Mouse (Mus musculus) lung, embryonic 16.5 days (tissue): ENCODE data around the gene Maml2. TPM values are rescaled to one million over a fixed set of nuclear protein-coding genes. Genes with fewer than 3 reads are reported as not detected.

Experiments used
- ATAC-seq: fragments of 200-750 bp; cut with Nextera tagmentation; 2 replicates; pipeline ENCODE4 v1.8.0; 2017; ENCODE audit warnings: low read depth, mild to moderate bottlenecking, moderate library complexity
- H3K27ac ChIP-seq: fragments of 300-500 bp; sonication (generic); 2 replicates; pipeline ENCODE4 v1.5.1; 2014; ENCODE audit warnings: mild to moderate bottlenecking, control low read depth, low read length
- H3K27me3 ChIP-seq: fragments of 300-500 bp; sonication (generic); 2 replicates; pipeline ENCODE4 v1.6.1; 2014; ENCODE audit warnings: low read depth, low read length, mixed read lengths; ENCODE audit not compliant: control insufficient read depth, insufficient read depth
- H3K36me3 ChIP-seq: fragments of 300-500 bp; sonication (generic); 2 replicates; pipeline ENCODE4 v1.6.1; 2014; ENCODE audit warnings: low read length; ENCODE audit not compliant: control insufficient read depth, insufficient read depth
- H3K4me1 ChIP-seq: fragments of 300-500 bp; sonication (generic); replicated peaks from 2 replicates; pipeline ENCODE4 v1.6.1; 2014; ENCODE audit warnings: low read length, mixed read lengths; ENCODE audit not compliant: control insufficient read depth, insufficient read depth
- H3K4me2 ChIP-seq: fragments of 300-500 bp; sonication (generic); 2 replicates; pipeline ENCODE4 v1.6.1; 2014; ENCODE audit warnings: low read depth, low read length, control low read depth
- H3K4me3 ChIP-seq: fragments of 300-500 bp; sonication (generic); 2 replicates; pipeline ENCODE4 v1.5.1; 2014; ENCODE audit warnings: mild to moderate bottlenecking, low read length, control low read depth
- H3K9ac ChIP-seq: fragments of 300-500 bp; sonication (generic); 2 replicates; pipeline ENCODE4 v1.6.1; 2014; ENCODE audit warnings: low read length, control low read depth
- H3K9me3 ChIP-seq: fragments of 300-500 bp; sonication (generic); 2 replicates; pipeline ENCODE4 v1.6.1; 2016; ENCODE audit warnings: low read length; ENCODE audit not compliant: control insufficient read depth
- WGBS: fragments of 180-500 bp; shearing (Covaris S2); extraction: QIAGEN DNeasy Blood & Tissue Kit; methylation state at CpG from one replicate; pipeline ENCODE4 v1.1.7; 2014; 5-methylcytosine and 5-hydroxymethylcytosine counted together
- polyA plus RNA-seq: library from polyadenylated mRNA; unstranded; fragments of >200 nt; fragmentation: Nextera tagmentation; extraction: Ambion mirVana; gene quantifications from 2 replicates; pipeline ENCODE4 v1.2.1, GENCODE M21; 2015

The Maml2 gene
- polyA plus RNA-seq, 1 experiment from 2014 or later: 15.3 TPM

DNA sequence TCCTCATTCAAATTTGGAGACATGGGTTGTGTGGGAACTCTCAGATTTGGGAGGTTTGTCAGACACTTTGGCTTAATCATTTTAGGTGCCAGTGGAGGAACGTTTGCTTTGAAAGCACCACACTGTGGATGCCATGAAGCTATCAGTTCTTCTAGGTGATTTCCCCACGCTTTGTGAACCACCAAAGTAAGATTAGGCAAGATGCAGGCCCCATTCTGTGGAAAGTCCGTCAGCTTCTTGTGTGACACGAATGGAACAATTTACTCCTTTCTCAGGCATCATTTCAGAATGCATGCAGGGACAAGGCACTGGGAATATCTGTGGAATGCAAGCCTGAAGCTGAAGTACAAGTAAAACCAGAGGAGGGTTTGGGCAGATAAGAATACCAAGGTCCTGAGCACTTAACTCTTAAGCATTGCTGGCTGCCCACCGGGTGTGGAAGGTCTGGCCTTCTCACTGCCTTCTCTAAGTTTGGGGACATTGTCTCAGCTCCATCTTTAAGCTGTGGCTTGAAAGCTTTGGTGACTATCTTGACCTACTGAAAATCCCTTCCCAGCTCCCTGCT is 23.1 kb downstream of the Maml2 start:
- no peak overlapping the region for H3K4me3 ChIP-seq
- no peaks in the 10 kb centered on the region for H3K9me3 ChIP-seq
- H3K27ac ChIP-seq: no peak overlapping the region
- peak; percentile 62; the same call in 1 of the 2 replicates for ATAC-seq
- no peaks in the 10 kb centered on the region for H3K27me3 ChIP-seq
- WGBS: 66% methylated on average over 5 of the region's 5 CpGs
- no peak overlapping the region for H3K4me2 ChIP-seq
- no peaks in the 10 kb centered on the region for H3K36me3 ChIP-seq
- peaks cover 12% of the 10 kb centered on the region for H3K4me1 ChIP-seq
- no peak overlapping the region for H3K9ac ChIP-seq

DNA sequence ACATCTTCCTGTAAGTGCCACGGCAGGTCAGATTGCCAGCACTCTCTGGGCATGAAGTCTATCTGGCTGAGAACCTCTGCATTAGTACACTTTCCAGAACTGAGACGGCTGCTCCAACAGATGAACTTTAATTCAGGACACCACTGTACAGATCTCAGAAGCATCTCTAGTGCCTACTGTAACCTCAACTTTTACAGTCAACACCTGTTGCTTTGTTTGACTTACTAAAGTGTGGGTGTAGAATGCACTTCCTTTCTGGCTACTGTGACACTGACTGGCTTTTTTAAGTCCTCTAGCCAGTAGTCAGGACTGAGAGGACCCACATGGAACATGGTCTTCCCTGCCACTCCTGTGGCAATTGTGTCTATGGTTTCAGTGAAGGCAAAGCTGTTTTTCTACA is 25.3 kb downstream of the Maml2 start:
- Histone ChIP-seq H3K4me2 (no peak overlapping the region), H3K9me3 (no peaks in the 10 kb centered on the region), H3K4me3 (no peak overlapping the region), H3K27me3 (no peaks in the 10 kb centered on the region), H3K9ac (no peak overlapping the region), H3K36me3 (no peaks in the 10 kb centered on the region), H3K27ac (peak overlapping the region; percentile 94), H3K4me1 (peaks cover 10% of the 10 kb centered on the region)
- 0 out of 2 replicates have a peak, but pooled peaks have one; percentile 43 for ATAC-seq
- WGBS: 37% methylated on average over 2 of the region's 2 CpGs

DNA sequence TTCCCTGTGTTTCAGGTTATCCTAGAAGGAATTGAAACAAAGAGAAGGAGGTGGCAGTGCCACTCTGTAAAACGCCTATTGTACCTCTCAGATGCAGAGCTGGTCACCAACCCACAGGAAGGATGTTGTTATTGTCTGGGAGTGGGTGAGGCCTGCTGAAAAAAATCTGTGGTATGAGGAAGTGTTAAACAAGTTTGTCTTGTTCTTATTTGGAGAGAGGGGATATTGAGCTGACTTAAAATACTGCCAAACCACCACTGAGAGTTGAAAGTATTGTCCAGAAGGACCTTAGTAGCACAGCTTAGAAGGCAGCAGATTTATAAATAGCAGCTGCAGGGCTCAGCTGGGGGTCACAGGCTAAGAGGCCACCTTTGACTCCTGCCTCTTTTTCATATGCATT is 25.9 kb downstream of the Maml2 start:
- Histone ChIP-seq H3K4me2 (peak overlapping the region; percentile 31), H3K27ac (peak overlapping the region; percentile 94), H3K27me3 (no peaks in the 10 kb centered on the region), H3K9ac (no peak overlapping the region), H3K4me3 (no peak overlapping the region), H3K4me1 (peaks cover 10% of the 10 kb centered on the region), H3K9me3 (no peaks in the 10 kb centered on the region), H3K36me3 (no peaks in the 10 kb centered on the region)
- ATAC-seq: peak; percentile 89
- 5% methylated on average over 1 of the region's 1 CpGs for WGBS

DNA sequence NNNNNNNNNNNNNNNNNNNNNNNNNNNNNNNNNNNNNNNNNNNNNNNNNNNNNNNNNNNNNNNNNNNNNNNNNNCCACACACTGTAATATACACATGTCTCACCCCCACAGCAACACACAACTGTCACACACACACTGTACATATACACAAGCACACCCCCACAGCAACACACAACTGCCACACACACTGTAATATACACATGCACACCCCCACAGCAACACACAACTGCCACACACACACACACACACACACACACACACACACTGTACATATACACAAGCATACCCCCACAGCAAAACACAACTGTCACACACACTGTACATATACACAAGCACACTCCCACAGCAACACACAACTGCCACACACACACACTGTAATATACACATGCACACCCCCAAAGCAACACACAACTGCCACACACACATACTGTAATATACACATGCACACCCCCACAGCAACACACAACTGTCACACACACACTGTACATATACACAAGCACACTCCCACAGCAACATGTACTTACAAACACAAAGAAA is 116.5 kb downstream of the Maml2 start:
- no peak overlapping the region for H3K4me2 ChIP-seq
- H3K9me3 ChIP-seq: no peaks in the 10 kb centered on the region; the same call in 1 of the 2 replicates
- no peak overlapping the region for H3K27ac ChIP-seq
- no peak overlapping the region for H3K4me3 ChIP-seq
- peak; percentile 41; the same call in 1 of the 2 replicates for ATAC-seq
- H3K27me3 ChIP-seq: no peaks in the 10 kb centered on the region
- H3K36me3 ChIP-seq: peaks cover 6% of the 10 kb centered on the region; the same call in 1 of the 2 replicates
- no peaks in the 10 kb centered on the region for H3K4me1 ChIP-seq
- H3K9ac ChIP-seq: no peak overlapping the region

DNA sequence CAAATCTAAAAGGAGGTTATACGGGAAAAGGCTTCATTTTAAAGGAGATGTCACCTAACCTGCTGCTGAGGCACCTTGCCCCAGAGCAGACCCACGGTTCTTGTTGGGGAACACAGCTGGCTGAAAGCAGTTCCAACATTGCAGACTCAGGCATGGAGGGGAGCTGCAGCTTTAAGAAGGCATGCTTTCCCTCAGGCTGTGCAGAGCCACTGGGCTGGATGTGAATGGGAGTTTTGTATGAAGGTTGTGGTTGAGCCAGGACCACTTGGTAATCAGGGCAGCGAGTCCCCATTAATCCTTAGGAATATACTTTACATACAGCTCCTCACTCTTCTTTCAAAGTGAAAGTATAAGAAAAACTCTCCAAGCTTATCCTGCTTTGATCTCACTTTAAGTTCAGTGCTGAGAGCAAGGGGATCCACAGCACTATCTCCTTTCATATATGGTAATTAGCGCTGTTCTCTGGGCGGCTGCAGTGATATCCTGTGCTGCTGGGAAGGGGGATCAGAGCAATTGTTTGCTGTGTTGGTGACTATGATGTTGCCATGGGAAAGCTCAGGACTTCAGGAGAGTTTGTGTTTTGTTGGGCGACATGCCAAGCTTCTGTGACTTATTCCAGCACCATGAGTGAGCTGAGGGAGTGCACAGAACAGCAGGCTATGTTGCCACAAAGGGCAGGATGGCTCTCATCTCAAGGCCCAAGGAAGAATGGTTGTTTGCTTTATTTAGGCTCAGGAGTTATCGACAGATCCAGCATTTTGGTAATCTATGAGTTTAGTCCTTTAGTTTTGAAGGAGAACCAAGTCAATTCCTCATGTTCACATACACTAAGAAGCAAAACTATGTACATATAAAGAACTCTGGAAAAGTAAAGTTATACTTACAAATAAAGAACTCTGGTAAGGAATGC is 127.5 kb downstream of the Maml2 start:
- H3K36me3 ChIP-seq: no peaks in the 10 kb centered on the region
- 16% methylated on average over 7 of the region's 7 CpGs for WGBS
- H3K9ac ChIP-seq: peak overlapping the region; percentile 1; the same call in 1 of the 2 replicates
- no peaks in the 10 kb centered on the region for H3K9me3 ChIP-seq
- no peaks in the 10 kb centered on the region for H3K27me3 ChIP-seq
- peaks cover 32% of the 10 kb centered on the region for H3K4me1 ChIP-seq
- peak; percentile 87 for ATAC-seq
- peak overlapping the region; percentile 11; the same call in 1 of the 2 replicates for H3K4me3 ChIP-seq
- H3K27ac ChIP-seq: peak overlapping the region; percentile 38
- H3K4me2 ChIP-seq: peak overlapping the region; percentile 9

DNA sequence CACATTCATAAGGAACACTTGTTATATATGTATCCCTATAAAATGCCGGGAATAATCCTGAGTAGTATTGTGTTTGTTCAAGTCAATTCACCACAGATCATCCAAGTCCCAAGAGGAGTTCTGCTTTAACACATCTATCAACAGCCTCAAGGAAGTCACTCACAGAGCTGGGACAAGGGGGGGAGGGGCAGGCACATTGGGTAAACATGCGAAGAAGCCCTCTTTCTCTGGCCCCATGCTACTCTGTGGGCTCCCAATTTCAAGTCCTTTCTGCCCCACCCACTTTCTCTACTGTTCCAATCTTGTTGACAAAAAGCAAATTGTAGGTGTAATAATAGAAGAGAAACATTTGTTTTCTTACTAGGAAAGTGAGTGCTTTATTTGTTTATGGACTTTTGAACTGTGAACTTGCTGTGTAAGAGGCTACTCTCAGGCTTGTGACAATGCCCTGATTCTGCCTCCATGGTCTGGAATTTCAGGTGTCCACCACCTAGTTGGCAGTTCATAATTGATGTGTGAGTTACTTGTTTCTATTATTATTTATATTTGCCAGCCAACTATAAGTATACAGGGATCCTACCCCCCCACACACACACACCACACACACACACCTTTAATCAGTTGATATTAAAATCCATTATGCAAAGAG is 131.8 kb downstream of the Maml2 start:
- no peak overlapping the region for H3K9ac ChIP-seq
- H3K9me3 ChIP-seq: no peaks in the 10 kb centered on the region
- no peaks in the 10 kb centered on the region for H3K27me3 ChIP-seq
- no peak overlapping the region for H3K4me3 ChIP-seq
- H3K36me3 ChIP-seq: no peaks in the 10 kb centered on the region
- 37% methylated on average over 2 of the region's 2 CpGs for WGBS
- H3K27ac ChIP-seq: no peak overlapping the region
- H3K4me2 ChIP-seq: no peak overlapping the region
- H3K4me1 ChIP-seq: peaks cover 33% of the 10 kb centered on the region
- ATAC-seq: no peak

DNA sequence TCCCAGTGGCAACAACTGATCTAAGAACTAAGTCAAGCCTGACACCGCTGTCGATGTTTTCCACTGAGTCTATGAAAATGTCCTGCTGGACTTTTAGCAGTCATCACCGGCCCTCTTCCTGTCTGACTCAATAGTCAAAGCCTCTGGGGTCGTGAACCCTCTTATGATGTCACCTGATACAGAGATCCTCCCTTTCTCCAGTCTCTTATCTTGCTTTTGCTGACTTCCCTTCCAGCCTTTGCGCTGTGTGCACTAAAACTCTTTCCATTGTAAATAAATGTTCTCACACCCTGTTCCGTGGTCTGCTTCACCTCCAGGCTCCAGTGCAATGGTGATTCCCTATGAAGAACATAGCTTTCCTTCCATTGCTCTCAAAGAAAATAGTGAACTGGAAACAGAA is 132.5 kb downstream of the Maml2 start:
- peak; percentile 64 for ATAC-seq
- 58% methylated on average over 6 of the region's 6 CpGs for WGBS
- Histone ChIP-seq H3K27me3 (no peaks in the 10 kb centered on the region), H3K9ac (no peak overlapping the region), H3K4me2 (no peak overlapping the region), H3K36me3 (no peaks in the 10 kb centered on the region), H3K27ac (0 out of 2 replicates have a peak overlapping the region, but pooled peaks have one; percentile 2), H3K4me1 (peaks cover 26% of the 10 kb centered on the region), H3K4me3 (no peak overlapping the region), H3K9me3 (no peaks in the 10 kb centered on the region)

DNA sequence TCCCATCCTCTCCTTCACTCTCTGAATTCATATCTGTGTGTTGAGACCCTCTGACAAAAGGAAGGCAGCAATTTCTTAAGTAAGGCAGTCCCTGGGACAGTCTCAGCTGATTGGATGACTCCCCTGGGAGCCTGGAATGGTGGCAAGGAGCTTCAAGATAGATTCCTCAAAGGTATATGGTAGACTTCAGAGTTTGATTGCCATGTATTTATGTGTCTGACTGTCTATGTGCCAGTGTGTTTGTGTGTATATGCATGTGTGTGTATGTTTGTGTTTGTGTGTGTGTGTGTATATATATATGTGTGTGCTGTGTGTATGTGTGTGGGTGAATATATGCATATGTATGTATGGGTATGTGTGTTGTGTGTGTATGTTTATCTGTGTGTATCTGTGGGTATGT is 133.0 kb downstream of the Maml2 start:
- no peaks in the 10 kb centered on the region for H3K36me3 ChIP-seq
- H3K4me1 ChIP-seq: peaks cover 22% of the 10 kb centered on the region
- H3K27ac ChIP-seq: 0 out of 2 replicates have a peak overlapping the region, but pooled peaks have one; percentile 2
- H3K9ac ChIP-seq: no peak overlapping the region
- ATAC-seq: no peak
- H3K27me3 ChIP-seq: no peaks in the 10 kb centered on the region
- no peak overlapping the region for H3K4me3 ChIP-seq
- H3K4me2 ChIP-seq: no peak overlapping the region
- H3K9me3 ChIP-seq: no peaks in the 10 kb centered on the region

DNA sequence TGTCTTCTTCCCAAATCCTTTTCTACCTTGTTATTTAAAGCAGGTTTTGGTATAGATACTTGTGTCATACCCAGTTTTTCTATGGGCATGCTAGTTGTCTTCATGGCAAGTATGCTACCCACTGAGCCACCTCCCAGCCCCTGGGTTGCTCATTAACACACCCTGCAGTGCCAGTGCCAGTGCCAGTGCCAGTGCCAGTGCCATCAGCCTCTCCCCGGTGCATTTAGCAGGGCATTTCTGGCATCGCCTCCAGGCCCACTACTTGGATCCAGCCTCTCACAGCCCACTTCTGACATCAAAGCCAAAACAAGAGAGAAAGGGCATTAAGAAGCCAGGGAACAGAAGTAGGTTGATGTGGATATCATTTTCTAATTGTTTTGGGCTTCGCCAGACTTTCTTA is 133.9 kb downstream of the Maml2 start:
- Histone ChIP-seq H3K27ac (no peak overlapping the region), H3K4me3 (no peak overlapping the region), H3K4me2 (no peak overlapping the region), H3K9ac (no peak overlapping the region), H3K36me3 (no peaks in the 10 kb centered on the region), H3K4me1 (peaks cover 16% of the 10 kb centered on the region), H3K9me3 (no peaks in the 10 kb centered on the region), H3K27me3 (no peaks in the 10 kb centered on the region)
- WGBS: 91% methylated on average over 3 of the region's 3 CpGs
- no peak for ATAC-seq
